Mouse (Mus musculus) heart, adult 11 months (tissue): ENCODE measurements at regions not wholly inside any gene's neighbourhood (a gene's known extent, or its start where the extent isn't known, plus 50 kb on each side); places are given as distances from the start of the nearest gene placed in this dataset.

Experiments used
- DNase-seq: peaks from one replicate; pipeline ENCODE4 v3.0.0; 2022

DNA sequence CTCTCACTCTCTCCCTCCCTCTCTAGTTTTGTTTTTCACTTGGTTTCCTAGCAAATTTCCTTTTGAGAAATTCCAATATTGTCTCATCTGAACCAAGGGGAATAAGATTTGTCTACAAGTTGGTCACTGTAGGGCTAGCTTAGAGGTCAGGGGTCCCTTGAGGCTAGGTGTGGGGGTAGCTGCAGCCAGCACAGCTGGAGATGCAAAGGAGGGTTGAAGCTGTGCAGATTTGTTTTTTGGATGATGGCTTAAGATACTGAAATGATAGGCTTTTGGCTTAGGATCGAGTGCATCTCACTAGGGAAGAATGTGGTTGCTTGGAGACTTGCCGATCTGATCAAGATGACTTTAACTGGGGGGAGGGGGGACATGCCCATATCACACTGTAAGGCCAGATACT, 88.3 kb upstream of the Tmem28 start:
- peak; percentile 85 for DNase-seq

GRCm38 (mm10) chrX:99725101-99725500, 95.7 kb upstream of the Tmem28 start:
- no peak for DNase-seq

DNA sequence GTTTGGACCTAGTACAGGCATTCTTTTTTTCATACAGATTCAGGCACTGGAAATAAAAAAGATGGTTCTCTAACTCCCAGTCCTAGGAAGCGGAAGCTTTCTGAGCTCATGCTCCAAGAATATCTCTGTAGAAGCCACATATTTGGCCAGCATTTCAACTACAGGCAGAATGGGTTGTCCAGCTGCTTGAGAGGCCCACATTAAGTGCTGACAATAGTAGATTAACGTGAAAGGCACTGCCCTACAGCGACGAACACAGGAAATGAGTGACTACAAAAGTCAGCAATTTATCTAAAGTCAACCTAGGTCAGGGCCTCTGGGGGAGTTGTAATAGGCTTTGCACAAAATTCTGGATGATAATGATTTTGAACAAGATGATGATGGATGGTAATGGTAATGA, 125.5 kb upstream of the Tmem28 start:
- DNase-seq: peak; percentile 97

GRCm38 (mm10) chrX:99690971-99691370, 129.8 kb upstream of the Tmem28 start:
- DNase-seq: no peak

DNA sequence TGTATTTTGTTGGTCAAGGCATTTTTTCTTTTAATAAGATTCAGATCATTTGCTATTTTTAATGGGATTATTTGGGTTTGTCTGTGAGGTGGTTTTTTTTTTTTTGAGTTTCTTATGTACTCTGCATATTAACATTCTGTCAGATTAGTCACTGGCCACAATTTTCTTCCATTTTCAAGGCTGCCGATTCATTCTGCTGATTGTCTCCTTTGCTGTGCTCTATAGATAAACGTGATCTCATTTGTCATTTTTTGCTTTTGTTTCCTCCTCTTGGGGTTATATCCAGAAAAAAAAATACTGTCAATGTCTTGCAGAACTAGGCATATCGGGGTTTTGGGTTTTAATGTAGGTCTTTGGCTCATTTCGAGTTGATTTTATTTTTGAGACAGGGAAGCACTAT, 131.1 kb upstream of the Tmem28 start:
- DNase-seq: no peak

- peak; percentile 95 for DNase-seq
Observed at GRCm38 (mm10) chrX:99682491-99682890, 138.3 kb upstream of the Tmem28 start.

DNA sequence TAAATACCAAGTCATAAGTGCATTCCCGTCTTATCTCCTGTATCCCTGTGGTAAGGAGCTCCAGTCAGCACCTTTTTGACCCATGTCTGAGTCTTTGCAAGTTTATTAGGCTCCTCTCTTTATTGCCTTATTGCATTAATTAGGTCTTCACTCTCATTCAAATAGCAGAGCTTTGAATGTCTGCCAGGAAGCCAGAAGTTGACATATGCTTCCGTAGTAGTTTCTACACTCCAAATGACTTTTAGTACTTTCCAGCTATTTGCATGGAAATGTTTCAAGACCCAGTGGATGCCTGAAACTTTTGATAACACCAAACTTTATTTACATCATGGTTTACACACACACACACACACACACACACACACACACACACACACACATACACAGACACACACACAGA, 153.2 kb upstream of the Tmem28 start:
- no peak for DNase-seq

- DNase-seq: no peak
Observed at GRCm38 (mm10) chrX:99662566-99662965, 158.3 kb upstream of the Tmem28 start.

DNA sequence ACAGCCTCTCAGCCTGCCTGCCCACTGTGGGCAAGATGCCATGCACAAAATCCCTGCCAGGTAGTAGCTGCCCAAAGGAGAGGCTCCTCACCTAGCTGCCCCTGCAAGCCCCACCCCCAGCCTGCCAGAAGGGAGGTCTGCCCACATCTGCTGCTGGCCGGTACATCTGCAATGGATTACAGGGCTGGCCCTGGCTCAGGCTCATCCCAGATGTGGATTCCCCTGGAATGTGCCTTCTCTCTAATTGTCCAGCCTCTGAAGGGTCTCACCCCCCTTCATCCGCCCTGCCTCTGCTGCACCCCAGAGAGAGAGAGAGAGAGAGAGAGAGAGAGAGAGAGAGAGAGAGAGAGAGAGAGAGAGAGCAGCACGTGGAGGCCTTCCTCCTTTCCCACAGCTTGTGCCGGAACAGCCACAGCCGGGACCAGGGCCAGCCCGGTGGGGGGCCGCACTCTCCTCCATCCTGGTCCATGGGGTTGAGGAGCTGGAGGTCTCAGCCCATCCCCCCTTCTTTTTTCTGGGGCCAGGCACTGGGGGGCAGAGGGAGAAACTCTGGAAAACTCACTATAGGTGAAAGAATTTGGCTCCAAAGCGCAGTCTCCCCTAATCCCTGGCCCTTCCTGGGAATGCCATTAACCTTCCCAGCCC, 161.2 kb upstream of the Tmem28 start:
- no peak for DNase-seq

GRCm38 (mm10) chrX:99657790-99658451, 162.9 kb upstream of the Tmem28 start:
- peak; percentile 92 for DNase-seq

DNA sequence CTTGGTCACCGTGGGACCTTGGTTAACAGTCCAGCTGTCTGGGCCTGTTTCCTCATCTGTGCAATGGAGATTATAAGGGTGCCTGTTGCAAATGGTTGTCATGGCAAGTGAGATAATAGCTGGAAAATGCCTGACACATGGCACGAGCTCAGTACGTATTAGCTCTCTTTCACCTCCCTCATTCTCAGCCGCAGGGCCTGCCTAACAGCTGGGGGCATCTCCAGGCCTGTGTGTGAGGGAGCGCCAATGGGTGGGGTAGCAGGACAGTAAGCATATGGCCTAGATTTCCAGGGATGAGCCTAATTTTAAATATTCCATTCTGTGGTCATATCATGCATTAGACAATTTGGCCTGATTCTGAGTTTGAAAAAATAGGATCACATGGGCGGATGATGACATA, 163.8 kb upstream of the Tmem28 start:
- no peak for DNase-seq

GRCm38 (mm10) chrX:99632211-99632775, 161.2 kb upstream of the Pja1 start:
- DNase-seq: no peak

DNA sequence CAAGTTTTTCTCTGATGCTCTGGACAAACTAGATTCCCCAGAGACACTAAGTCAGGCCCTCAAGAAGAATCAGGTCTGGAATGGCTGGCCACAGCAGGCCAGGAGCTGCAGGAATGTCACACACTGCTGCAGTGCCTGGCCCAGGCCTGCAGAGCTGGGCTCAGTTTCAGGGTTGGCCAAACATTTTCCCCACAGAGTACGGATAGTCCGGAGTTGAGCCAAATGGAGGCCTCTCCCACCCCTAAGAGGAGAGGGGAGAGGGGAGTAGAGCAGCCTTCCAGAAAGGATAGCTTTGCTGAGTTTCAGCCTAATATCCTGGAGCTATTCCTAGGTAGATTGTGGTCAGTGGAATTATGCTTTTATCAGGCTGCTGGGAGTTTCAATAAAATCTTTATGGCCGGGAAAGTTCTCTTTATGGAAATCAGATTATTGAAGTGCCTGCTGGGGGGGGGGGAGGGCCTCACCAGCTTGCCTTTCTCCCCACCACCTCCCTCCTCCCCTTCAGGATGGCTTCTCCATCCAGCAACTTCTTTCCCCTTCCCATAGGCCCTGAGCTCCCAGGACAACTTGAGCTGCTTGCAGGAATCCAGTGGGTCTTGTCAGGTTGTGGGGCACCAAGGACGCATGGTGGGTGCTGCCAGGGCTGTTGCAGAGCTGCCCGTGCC, 153.6 kb upstream of the Pja1 start:
- DNase-seq: no peak

DNA sequence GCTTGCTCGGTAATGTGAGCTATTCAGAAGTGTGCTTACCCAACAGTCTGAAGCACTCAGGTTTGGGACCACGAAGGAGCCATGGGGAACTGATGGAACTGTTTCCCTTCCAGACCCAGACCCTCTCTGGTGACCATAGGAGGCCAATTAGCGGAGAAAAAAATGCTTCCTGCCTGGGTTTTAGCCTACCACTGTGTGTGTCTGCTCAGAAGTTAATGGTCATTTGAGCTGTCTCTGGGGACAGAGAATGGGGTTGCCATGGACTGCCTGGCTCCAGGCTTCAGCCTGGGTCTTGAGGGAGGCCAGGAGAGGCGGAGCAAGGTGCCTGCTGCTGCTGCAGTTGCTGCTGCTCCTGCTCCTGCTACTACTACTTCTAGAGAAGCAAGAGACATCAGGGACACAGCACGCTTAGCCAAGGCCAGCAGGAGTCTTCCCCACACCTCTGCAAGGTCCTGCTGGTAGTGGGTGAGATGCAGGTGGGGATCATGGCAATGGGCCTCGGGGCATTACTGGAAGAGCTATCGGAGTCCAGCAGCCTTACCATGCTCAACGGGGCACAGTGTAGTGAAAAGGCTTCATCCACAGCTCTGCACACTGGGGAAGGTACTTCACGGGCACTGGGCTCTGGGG, 141.2 kb upstream of the Pja1 start:
- DNase-seq: peak; percentile 63

- DNase-seq: peak; percentile 29
Observed at GRCm38 (mm10) chrX:99610096-99610495, 139.0 kb upstream of the Pja1 start.

- peak; percentile 61 for DNase-seq
Observed at GRCm38 (mm10) chrX:99609591-99609990, 138.5 kb upstream of the Pja1 start.

DNA sequence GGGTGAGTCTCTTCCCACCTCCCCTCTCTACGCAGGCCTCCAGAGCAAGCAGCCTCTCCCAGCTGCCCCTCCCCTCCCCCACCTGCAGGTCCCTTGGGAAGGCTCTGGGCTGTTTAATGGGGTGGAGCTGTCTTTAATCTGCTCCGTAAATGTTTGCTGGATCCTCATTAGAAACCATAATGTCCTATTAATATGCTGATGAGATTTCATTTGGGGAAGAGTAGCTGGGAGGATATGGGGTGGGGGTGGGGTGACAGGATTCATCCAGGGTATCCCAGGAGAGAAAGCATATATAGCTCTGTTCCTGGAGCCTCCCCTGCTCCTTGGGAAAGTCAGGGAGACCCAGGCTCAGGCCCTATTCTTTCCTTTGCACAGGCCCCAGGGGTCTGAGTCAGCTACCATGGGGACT, 137.2 kb upstream of the Pja1 start:
- DNase-seq: peak; percentile 25

- DNase-seq: peak; percentile 44
Observed at GRCm38 (mm10) chrX:99605084-99605824, 134.2 kb upstream of the Pja1 start.

DNA sequence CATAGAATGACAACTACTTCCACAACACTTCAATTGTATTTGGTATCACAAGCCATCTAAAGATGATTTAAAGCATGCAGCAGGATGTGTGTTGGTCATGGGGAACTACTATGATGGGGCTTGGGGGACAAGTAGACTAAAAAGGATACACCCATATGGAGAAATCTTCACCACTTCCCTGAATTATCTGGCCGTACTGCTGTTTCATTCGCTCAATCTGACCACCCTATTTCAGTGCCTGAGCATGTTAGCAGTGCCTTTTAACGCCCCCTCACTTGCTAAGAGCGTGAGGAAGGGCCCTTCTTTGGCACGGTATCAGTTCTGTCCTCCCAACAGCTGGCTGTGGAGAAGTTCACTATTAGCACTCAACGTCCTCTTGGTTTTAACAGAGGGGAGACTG, 132.6 kb upstream of the Pja1 start:
- DNase-seq: no peak

- DNase-seq: peak; percentile 66
Observed at GRCm38 (mm10) chrX:99602268-99602885, 131.3 kb upstream of the Pja1 start.

GRCm38 (mm10) chrX:99595493-99595892, 124.4 kb upstream of the Pja1 start:
- peak; percentile 4 for DNase-seq

DNA sequence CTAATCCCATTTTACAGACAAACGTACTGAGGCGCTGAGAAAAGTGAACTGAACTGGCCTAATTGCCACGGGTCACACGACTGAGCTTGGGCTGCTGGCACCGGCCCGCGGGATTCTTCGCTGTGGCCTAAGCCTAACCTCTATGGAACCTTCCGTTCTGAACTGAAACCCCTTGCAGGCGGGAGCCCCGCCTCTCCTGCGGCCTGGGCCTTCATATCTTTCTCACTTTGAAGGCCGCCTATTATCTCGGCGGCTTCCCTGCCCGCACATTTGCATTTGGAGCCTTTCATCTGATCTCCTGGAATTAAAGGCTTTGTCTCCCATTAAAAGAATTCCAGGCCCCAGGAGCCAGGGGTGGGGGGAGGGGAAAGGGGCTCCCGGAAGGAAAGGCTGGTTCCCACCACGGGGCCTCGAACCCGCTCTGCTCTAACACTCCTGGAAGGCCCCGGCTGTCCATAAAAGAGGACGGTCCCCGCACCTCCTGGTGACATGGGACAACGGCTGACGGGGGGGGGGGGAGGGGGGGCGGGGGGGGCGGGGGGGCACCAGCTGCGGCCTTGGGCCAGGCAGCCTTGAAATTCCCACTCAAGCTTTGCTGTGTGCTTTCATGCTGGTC, 122.9 kb upstream of the Pja1 start:
- peak; percentile 57 for DNase-seq
